Comparison of ENCODE assay signal across 27 mouse cellular contexts in the genomic region with DNA sequence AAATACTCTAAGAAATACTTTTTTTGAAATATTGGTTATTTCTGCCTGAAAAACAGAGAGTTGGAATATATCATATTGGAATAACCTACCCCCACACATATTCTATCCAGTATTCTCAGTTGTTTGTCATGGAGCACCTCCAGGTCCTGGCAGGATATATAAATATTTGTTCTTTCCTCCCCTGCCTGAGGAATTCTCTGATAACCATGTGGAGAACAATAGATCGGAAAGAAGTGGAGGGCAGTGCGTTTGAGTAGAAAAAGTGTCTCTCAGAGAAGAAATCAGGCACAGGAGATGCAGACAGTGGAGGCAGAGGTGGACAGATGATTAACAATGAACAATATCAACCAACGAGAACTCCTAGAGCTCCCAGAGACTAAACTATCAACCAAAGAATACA.
DNase-seq lines count a peak whose midpoint lies in the region; ATAC-seq lines count a peak whose summit lies in the region.
"Had no signal": no experiment of that assay in that cellular context is flagged by ENCODE, and none has a peak within 500 bp of the region (broad histone marks: within the 10 kb centered on the region; RNA-seq: fewer than 3 reads in every experiment).

No protein-coding gene starts in this region.

- H3K4me1 ChIP-seq in heart, embryonic 12.5 days (replicated peaks): no peaks in the 10 kb centered on the region
- no peaks in the 10 kb centered on the region for H3K4me1 ChIP-seq in heart, embryonic 15.5 days (replicated peaks)
- H3K4me1 ChIP-seq in heart, embryonic 10.5 days: no peaks in the 10 kb centered on the region
- H3K4me1 ChIP-seq: embryonic facial prominence, embryonic 10.5 days; embryonic facial prominence, embryonic 13.5 days; forebrain, embryonic 12.5 days; forebrain, embryonic 15.5 days; hindbrain, embryonic 10.5 days; hindbrain, embryonic 13.5 days; intestine, embryonic 15.5 days; kidney, embryonic 15.5 days had no signal

- H3K4me2 ChIP-seq in heart, embryonic 12.5 days: no peak overlapping the region
- no peak overlapping the region for H3K4me2 ChIP-seq in heart, embryonic 15.5 days
- H3K4me2 ChIP-seq: embryonic facial prominence, embryonic 13.5 days; forebrain, embryonic 12.5 days; forebrain, embryonic 15.5 days; hindbrain, embryonic 13.5 days; intestine, embryonic 15.5 days; kidney, embryonic 15.5 days had no signal

- peak; percentile 76 for ATAC-seq in heart, embryonic 12.5 days (ENCODE audit: insufficient number of reproducible peaks, low FRiP score)
- 0 out of 2 replicates have a peak, but pooled peaks have one; percentile 35 for ATAC-seq in heart, embryonic 15.5 days (replicated peaks; ENCODE audit: insufficient number of reproducible peaks, insufficient read depth, low FRiP score, low read depth)
- ATAC-seq: activated CD4-positive, CD25-positive, alpha-beta regulatory T cell, adult 4 months; forebrain, embryonic 15.5 days; hindbrain, embryonic 16.5 days; intestine, embryonic 15.5 days had no signal

- WGBS in heart, embryonic 12.5 days: 49% methylated on average over 3 of the region's 3 CpGs
- WGBS in heart, embryonic 15.5 days: 49% methylated on average over 3 of the region's 3 CpGs
- WGBS in heart, embryonic 10.5 days: 60% methylated on average over 3 of the region's 3 CpGs

- no peaks in the 10 kb centered on the region for H3K27me3 ChIP-seq in heart, embryonic 12.5 days (replicated peaks)
- no peaks in the 10 kb centered on the region for H3K27me3 ChIP-seq in heart, embryonic 15.5 days
- no peaks in the 10 kb centered on the region for H3K27me3 ChIP-seq in heart, embryonic 10.5 days (ENCODE audit: insufficient read depth, poor library complexity, severe bottlenecking)
- H3K27me3 ChIP-seq: embryonic facial prominence, embryonic 13.5 days; forebrain, embryonic 12.5 days; forebrain, embryonic 15.5 days; hindbrain, embryonic 13.5 days; intestine, embryonic 15.5 days; kidney, embryonic 15.5 days had no signal

- H3K9ac ChIP-seq in heart, embryonic 12.5 days: no peak overlapping the region
- no peak overlapping the region for H3K9ac ChIP-seq in heart, embryonic 15.5 days
- H3K9ac ChIP-seq: embryonic facial prominence, embryonic 13.5 days; forebrain, embryonic 12.5 days; forebrain, embryonic 15.5 days; hindbrain, embryonic 13.5 days; intestine, embryonic 15.5 days; kidney, embryonic 15.5 days had no signal

- H3K4me3 ChIP-seq in heart, embryonic 12.5 days: no peak overlapping the region
- H3K4me3 ChIP-seq in heart, embryonic 15.5 days: no peak overlapping the region
- no peak overlapping the region for H3K4me3 ChIP-seq in heart, embryonic 10.5 days
- H3K4me3 ChIP-seq: embryonic facial prominence, embryonic 10.5 days; embryonic facial prominence, embryonic 13.5 days; erythroblast, embryonic 14.5 days; forebrain, embryonic 12.5 days; forebrain, embryonic 15.5 days; hindbrain, embryonic 10.5 days; hindbrain, embryonic 13.5 days; intestine, embryonic 15.5 days; kidney, embryonic 15.5 days had no signal

- intact Hi-C loops in heart, postnatal 25 days (cut with DNase I): no loop called here

- H3K27ac ChIP-seq in heart, embryonic 12.5 days (ENCODE audit: poor library complexity, severe bottlenecking): peak overlapping the region; percentile 38; the same call in 1 of the 2 replicates
- H3K27ac ChIP-seq in heart, embryonic 15.5 days: no peak overlapping the region
- no peak overlapping the region for H3K27ac ChIP-seq in heart, embryonic 10.5 days
- H3K27ac ChIP-seq: embryonic facial prominence, embryonic 10.5 days; embryonic facial prominence, embryonic 13.5 days; forebrain, embryonic 12.5 days; forebrain, embryonic 15.5 days; hindbrain, embryonic 10.5 days; hindbrain, embryonic 13.5 days; intestine, embryonic 15.5 days; kidney, embryonic 15.5 days had no signal

- peak; percentile 61 for DNase-seq in heart, adult 11 months
- no peak for DNase-seq in heart, postnatal 4 days
- no peak for DNase-seq in heart, postnatal 25 days (ENCODE audit: low spot score)
- no peak for DNase-seq in heart, embryonic 10.5 days (ENCODE audit: low spot score)
- DNase-seq: adrenal gland, adult 8-10 months; adrenal gland, postnatal 25 days; cerebellum, adult 11-12 months; cerebellum, adult 8-10 months; cerebellum, postnatal 10 days; cerebellum, postnatal 36 days; embryo, embryonic 11 days; gastrocnemius, postnatal 25 days; kidney, adult 11 months; kidney, adult 8-10 months had no signal

- H3K36me3 ChIP-seq in heart, embryonic 12.5 days: no peaks in the 10 kb centered on the region
- H3K36me3 ChIP-seq in heart, embryonic 15.5 days: no peaks in the 10 kb centered on the region
- no peaks in the 10 kb centered on the region for H3K36me3 ChIP-seq in heart, embryonic 10.5 days
- H3K36me3 ChIP-seq: embryonic facial prominence, embryonic 10.5 days; embryonic facial prominence, embryonic 13.5 days; forebrain, embryonic 12.5 days; forebrain, embryonic 15.5 days; hindbrain, embryonic 10.5 days; hindbrain, embryonic 13.5 days; intestine, embryonic 15.5 days; kidney, embryonic 15.5 days had no signal

- no peaks in the 10 kb centered on the region for H3K9me3 ChIP-seq in heart, embryonic 12.5 days (replicated peaks)
- no peaks in the 10 kb centered on the region for H3K9me3 ChIP-seq in heart, embryonic 15.5 days (replicated peaks)
- H3K9me3 ChIP-seq in heart, embryonic 10.5 days: no peaks in the 10 kb centered on the region
- H3K9me3 ChIP-seq: embryonic facial prominence, embryonic 10.5 days; embryonic facial prominence, embryonic 13.5 days; forebrain, embryonic 12.5 days; forebrain, embryonic 15.5 days; hindbrain, embryonic 10.5 days; hindbrain, embryonic 13.5 days; intestine, embryonic 15.5 days; kidney, embryonic 15.5 days had no signal
